Mouse (Mus musculus) stomach, postnatal 0 days (tissue): ENCODE measurements around the gene Dohh. TPM values are rescaled to one million over a fixed set of nuclear protein-coding genes. Genes with fewer than 3 reads are reported as not detected.

ENCODE experiments used
- ATAC-seq: fragments of 200-750 bp; cut with Nextera tagmentation; 2 replicates; pipeline ENCODE4 v1.8.0; 2017; ENCODE audit not compliant: low FRiP score, low TSS enrichment
- DNase-seq: peaks from one replicate; pipeline ENCODE4 v3.0.0-alpha.2; 2016; ENCODE audit warnings: low spot score
- H3K27ac ChIP-seq: fragments of 300-500 bp; sonication (generic); replicated peaks from 2 replicates; pipeline ENCODE4 v1.5.1; 2014; ENCODE audit warnings: mild to moderate bottlenecking, control low read depth
- H3K27me3 ChIP-seq: fragments of 300-500 bp; sonication (generic); 2 replicates; pipeline ENCODE4 v1.6.1; 2014; ENCODE audit warnings: low read length; ENCODE audit not compliant: control insufficient read depth, insufficient read depth
- H3K36me3 ChIP-seq: fragments of 300-500 bp; sonication (generic); 2 replicates; pipeline ENCODE4 v1.6.1; 2014; ENCODE audit warnings: low read length, mixed read lengths; ENCODE audit not compliant: control insufficient read depth, insufficient read depth
- H3K4me1 ChIP-seq: fragments of 300-500 bp; sonication (generic); replicated peaks from 2 replicates; pipeline ENCODE4 v1.6.1; 2014; ENCODE audit warnings: antibody characterized with exemption; ENCODE audit not compliant: control insufficient read depth, insufficient read depth
- H3K4me2 ChIP-seq: fragments of 300-500 bp; sonication (generic); replicated peaks from 2 replicates; pipeline ENCODE4 v1.6.1; 2014; ENCODE audit warnings: low read depth, mild to moderate bottlenecking, control low read depth, moderate library complexity
- H3K4me3 ChIP-seq: fragments of 300-500 bp; sonication (generic); 2 replicates; pipeline ENCODE4 v1.5.1; 2014; ENCODE audit warnings: low read depth, low read length, control low read depth
- H3K9ac ChIP-seq: fragments of 300-500 bp; sonication (generic); 2 replicates; pipeline ENCODE4 v1.6.1; 2014; ENCODE audit warnings: mild to moderate bottlenecking, low read length, control low read depth, mixed read lengths
- H3K9me3 ChIP-seq: fragments of 300-500 bp; sonication (generic); 2 replicates; pipeline ENCODE4 v1.6.1; 2016; ENCODE audit warnings: low read length; ENCODE audit not compliant: control insufficient read depth
- CTCF ChIP-seq: IDR thresholded peaks from 2 replicates; pipeline ENCODE4 v1.5.1; 2016; ENCODE audit warnings: antibody characterized with exemption, low read depth, mild to moderate bottlenecking, moderate library complexity
- EP300 ChIP-seq: optimal IDR thresholded peaks from 2 replicates; pipeline ENCODE3; 2016; ENCODE audit warnings: antibody characterized with exemption
- WGBS: fragments of 180-500 bp; shearing (Covaris S2); extraction: QIAGEN DNeasy Blood & Tissue Kit; methylation state at CpG from one replicate; pipeline ENCODE4 v1.1.7; 2014; 5-methylcytosine and 5-hydroxymethylcytosine counted together
- polyA plus RNA-seq: library from polyadenylated mRNA; unstranded; fragments of >200 nt; fragmentation: Nextera tagmentation; extraction: Ambion mirVana; gene quantifications from 2 replicates; pipeline ENCODE4 v1.2.1, GENCODE M21; 2015

Gene Dohh
- polyA plus RNA-seq, 1 experiment from 2014 or later = 59.4 TPM

DNA sequence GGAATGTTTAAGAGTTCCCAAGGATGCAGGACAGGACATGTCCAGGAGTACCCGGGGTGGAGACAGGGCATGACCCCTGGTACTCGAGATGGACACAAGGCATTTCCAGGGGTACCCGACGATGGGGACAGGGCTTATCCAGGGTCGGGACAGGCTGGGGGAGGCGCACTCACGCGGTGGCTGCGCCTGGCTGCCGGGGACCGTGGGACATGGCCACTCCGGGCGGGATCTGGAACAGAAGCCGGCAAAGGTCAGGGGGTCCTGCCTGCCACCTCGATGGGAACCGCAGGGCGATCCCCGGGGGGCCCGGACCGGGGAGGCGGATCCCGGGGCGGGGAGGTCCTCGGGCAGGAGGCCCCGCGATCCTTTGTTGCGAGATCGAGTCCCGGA is 34.3 kb upstream of the Dohh start:
- TF ChIP-seq EP300 (no peak), CTCF (no peak)

DNA sequence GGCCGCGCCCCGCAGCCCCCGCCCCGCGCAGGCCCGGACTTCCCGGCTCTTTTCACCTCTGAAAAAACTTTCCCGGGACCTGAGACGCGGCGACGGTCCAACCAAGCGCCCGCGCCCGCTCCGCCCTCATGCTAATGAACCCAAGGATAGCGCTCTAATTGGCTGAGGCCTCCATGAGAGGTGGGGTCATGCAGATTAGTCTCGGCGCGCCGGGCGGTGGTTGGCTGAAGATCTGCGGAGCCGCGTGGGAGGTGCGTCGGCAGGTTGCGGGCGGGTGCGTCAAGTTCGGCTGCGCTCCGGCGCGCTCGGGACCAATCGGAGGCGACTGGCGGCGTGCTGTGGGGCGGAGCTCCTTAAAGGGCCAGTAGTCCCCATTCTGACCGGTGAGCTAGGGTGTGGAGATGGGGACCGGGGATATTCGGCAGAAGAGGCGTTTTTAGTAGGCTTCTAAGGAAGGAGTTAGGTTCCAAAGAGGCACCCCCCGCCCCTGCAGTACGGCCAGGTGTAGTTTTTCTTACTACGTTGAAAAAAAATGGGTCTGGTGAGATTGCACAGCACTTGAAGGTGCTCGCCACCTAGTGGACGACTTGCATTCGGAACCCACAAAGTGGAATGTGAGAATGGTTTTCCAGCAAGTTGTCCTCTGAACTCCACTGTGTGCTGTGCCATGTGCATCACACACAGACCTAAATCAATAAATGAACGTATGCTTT is 33.7 kb upstream of the Dohh start, which contains the start of gene Hmg20b:
Hmg20b (minus strand) TSS at position 130 of the 713 bp plus-strand sequence.
- ATAC-seq = peak; percentile 93
- peak; percentile 99 for DNase-seq
- peaks cover 5% of the 10 kb centered on the region for H3K4me1 ChIP-seq
- no peaks in the 10 kb centered on the region for H3K36me3 ChIP-seq
- H3K9ac ChIP-seq = peak within 1 kb of the TSS; percentile 82
- H3K4me3 ChIP-seq = peak within 1 kb of the TSS; percentile 71
- peak within 1 kb of the TSS; percentile 91 for H3K27ac ChIP-seq
- TF ChIP-seq CTCF (peak; percentile 91), EP300 (no peak)
- peak within 1 kb of the TSS; percentile 90 for H3K4me2 ChIP-seq
- H3K27me3 ChIP-seq = no peaks in the 10 kb centered on the region
- under 1% methylated on average over 49 of the region's 54 CpGs for WGBS
- no peaks in the 10 kb centered on the region for H3K9me3 ChIP-seq

More for the DNA sequence above, 34.3 kb upstream of the Dohh start:
- Histone ChIP-seq H3K27me3 (no peaks in the 10 kb centered on the region), H3K4me3 (peak overlapping the region; percentile 71), H3K4me1 (peaks cover 5% of the 10 kb centered on the region), H3K9ac (peak overlapping the region; percentile 82), H3K4me2 (peak overlapping the region; percentile 90), H3K36me3 (no peaks in the 10 kb centered on the region), H3K27ac (peak overlapping the region; percentile 91), H3K9me3 (no peaks in the 10 kb centered on the region)
- DNase-seq (no peak), ATAC-seq (no peak; the same call in 1 of the 2 replicates)
- WGBS = 0% methylated on average over 27 of the region's 29 CpGs

DNA sequence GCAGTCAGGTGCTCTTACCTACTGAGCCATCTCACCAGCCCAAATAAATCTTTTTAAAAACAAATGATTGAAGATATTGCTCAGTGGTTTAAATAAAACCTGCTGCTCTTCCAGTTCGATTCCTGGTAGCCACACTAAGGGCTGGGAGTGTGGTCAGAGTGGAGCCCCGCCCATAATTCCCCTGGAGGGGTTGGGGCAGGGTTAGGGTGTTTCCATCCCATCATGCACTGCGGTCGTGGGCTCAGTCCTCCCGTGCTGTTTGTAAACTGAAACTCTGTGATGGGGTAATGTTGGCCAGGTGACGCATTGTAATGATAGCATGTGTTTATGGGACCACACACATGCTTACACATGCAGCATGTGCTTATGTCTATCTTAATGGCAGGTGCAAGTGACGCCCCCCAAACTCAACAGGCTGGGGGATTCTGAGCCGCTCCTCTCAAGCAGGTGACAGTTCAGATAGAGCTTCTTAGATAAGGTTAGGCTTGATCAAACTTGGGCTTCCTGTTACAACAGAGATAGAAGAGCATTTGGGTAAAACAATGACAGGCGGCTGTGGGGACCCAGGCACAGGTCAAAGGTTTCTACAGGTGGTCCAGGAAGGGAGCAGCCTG is 32.4 kb upstream of the Dohh start:
- WGBS = 17% methylated on average over 9 of the region's 9 CpGs
- peaks cover 7% of the 10 kb centered on the region for H3K4me1 ChIP-seq
- DNase-seq (peak; percentile 61), ATAC-seq (no peak)
- no peak overlapping the region for H3K9ac ChIP-seq
- TF ChIP-seq CTCF = no peak
- no peaks in the 10 kb centered on the region for H3K9me3 ChIP-seq
- no peak overlapping the region for H3K4me2 ChIP-seq
- H3K36me3 ChIP-seq = no peaks in the 10 kb centered on the region
- H3K27ac ChIP-seq = no peak overlapping the region
- no peak overlapping the region for H3K4me3 ChIP-seq
- no peaks in the 10 kb centered on the region for H3K27me3 ChIP-seq

DNA sequence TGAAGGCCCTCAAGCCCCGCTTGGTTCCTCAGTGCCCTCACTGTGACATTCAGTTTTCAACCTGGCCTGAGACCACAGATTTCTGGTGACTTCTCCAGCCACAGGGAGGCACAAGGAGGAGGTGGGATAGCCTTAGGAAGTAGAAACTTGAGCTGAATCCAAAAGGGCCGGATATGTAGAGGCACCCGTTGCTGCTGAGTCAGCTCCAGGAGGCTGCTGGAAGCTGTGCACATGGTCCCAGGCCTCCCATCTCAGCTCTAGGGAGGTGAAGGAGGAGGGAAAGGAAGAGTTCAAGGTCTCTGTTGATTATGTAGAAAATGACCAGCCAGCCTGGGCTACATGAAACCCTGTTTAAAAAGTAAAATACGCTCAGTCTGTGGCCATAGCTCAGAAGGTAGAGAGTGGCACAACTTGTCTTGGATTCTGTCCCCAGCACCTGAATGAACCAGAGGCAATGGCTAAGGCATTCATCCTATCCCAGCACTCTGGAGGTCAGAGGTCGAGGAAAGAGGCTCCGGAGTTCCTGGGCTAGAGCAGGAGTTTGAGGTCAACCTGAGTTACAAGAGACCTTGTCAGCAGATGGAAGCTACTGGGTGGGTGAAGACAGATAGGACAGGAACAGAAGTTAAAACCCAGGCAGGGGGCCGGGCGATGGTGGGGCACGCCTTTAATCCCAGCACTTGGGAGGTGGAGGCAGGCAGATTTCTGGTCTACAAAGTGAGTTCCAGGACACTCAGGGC is 29.3 kb upstream of the Dohh start:
- no peaks in the 10 kb centered on the region for H3K36me3 ChIP-seq
- 69% methylated on average over 9 of the region's 9 CpGs for WGBS
- TF ChIP-seq CTCF (no peak), EP300 (no peak)
- H3K27ac ChIP-seq = no peak overlapping the region
- no peaks in the 10 kb centered on the region for H3K9me3 ChIP-seq
- no peak overlapping the region for H3K4me3 ChIP-seq
- no peak for DNase-seq
- no peak overlapping the region for H3K9ac ChIP-seq
- no peak overlapping the region for H3K4me2 ChIP-seq
- peaks cover 4% of the 10 kb centered on the region for H3K4me1 ChIP-seq
- no peaks in the 10 kb centered on the region for H3K27me3 ChIP-seq
- ATAC-seq = no peak

DNA sequence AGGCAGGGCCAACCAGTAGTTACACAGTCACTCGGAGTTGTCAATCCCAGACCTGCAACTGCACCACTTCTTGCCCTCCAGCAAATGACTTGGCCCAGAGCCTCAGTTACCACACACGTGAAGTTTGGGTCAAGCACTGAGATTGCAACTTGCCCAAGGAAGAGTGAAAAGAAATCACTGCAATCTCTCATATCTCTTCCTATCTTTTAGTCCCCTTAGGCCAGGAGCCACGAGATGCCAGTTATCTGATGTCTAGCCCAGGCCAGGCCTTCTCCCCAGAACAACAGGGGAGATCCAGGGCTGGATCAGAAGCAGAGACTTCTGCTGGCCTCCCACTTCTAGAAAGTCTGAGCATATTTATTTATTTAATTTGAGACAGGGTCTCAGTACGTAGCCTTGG is 28.7 kb upstream of the Dohh start:
- TF ChIP-seq EP300 (no peak), CTCF (no peak)
- H3K27me3 ChIP-seq = no peaks in the 10 kb centered on the region
- H3K4me2 ChIP-seq = no peak overlapping the region
- no peaks in the 10 kb centered on the region for H3K36me3 ChIP-seq
- no peak overlapping the region for H3K27ac ChIP-seq
- no peak for ATAC-seq
- DNase-seq = no peak
- H3K4me3 ChIP-seq = no peak overlapping the region
- H3K4me1 ChIP-seq = peaks cover 4% of the 10 kb centered on the region
- WGBS = 89% methylated on average over 4 of the region's 4 CpGs
- no peaks in the 10 kb centered on the region for H3K9me3 ChIP-seq
- H3K9ac ChIP-seq = no peak overlapping the region
